Mouse (Mus musculus): ENCODE results near the gene Rab15. TPM values are rescaled to one million over a fixed set of nuclear protein-coding genes. Genes with fewer than 3 reads are reported as not detected.

Rab15 gene
- polyA plus RNA-seq, 1 experiment = 0.13 TPM

GRCm38 (mm10) chr12:76810491-76810890, 12.2 kb downstream of the Rab15 start:
- H3K79me2 ChIP-seq (ENCODE audit: control insufficient read depth, insufficient read depth) = no peaks in the 10 kb centered on the region
- H3K27me3 ChIP-seq (ENCODE audit: control insufficient read depth, insufficient read depth, insufficient read length) = peaks cover 15% of the 10 kb centered on the region
- TF ChIP-seq CEBPB (IDR thresholded peaks at IDR 0.05; ENCODE audit: insufficient read depth, poor library complexity, severe bottlenecking) = no peak
- no peak for TF ChIP-seq MAX (IDR thresholded peaks at IDR 0.05; ENCODE audit: low read depth)
- TF ChIP-seq E2F4 (IDR thresholded peaks at IDR 0.05; ENCODE audit: insufficient read depth) = no peak
- TF ChIP-seq MYOG (IDR thresholded peaks at IDR 0.05; ENCODE audit: control insufficient read depth in 1 of 3, insufficient read depth in 1 of 3, insufficient read length in 2 of 3, low read depth in 2 of 3) = no peak
- no peak for TF ChIP-seq POLR2AphosphoS2 (IDR thresholded peaks at IDR 0.05; ENCODE audit: insufficient read length, low read depth)
- no peak for TF ChIP-seq REST (IDR thresholded peaks at IDR 0.05; ENCODE audit: insufficient read depth, insufficient read length)
- no peak for TF ChIP-seq POLR2A (IDR thresholded peaks at IDR 0.05; ENCODE audit: insufficient read length, low read depth)
- no peak for TF ChIP-seq SRF (IDR thresholded peaks at IDR 0.05; ENCODE audit: control insufficient read depth, insufficient read length, low read depth)
- TF ChIP-seq MYOD1 (IDR thresholded peaks at IDR 0.05; ENCODE audit: control insufficient read depth in 1 of 3, insufficient read length in 2 of 3, low read depth in 2 of 3) = no peak
- TF ChIP-seq TCF12 (IDR thresholded peaks at IDR 0.05; ENCODE audit: insufficient read depth, poor library complexity, severe bottlenecking) = no peak
- no peak for TF ChIP-seq USF1 (IDR thresholded peaks at IDR 0.05; ENCODE audit: low read depth)
- TF ChIP-seq TCF3 (IDR thresholded peaks at IDR 0.05; ENCODE audit: insufficient read length, low read depth) = no peak

DNA sequence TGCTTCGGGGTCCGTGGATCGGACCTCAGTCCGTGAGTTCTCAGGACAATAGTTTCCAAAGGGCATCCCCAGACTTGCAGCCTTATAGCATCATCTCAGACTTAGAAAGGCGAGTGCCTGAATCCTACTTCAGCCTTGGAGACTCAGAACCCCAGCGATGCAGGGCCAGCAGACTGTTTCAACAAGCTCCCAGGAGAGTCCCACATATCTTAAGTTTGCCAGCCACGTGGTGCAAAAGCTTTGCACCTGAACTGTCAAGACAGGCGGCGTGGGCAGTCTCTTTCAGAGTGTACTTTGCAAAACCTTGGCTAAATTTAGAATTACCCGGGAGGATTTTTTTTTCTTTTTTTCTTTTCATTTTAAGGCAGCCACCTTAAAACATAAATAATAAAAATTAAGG, 14.9 kb downstream of the Rab15 start:
- no peak overlapping the region for H3K4me2 ChIP-seq (ENCODE audit: low read depth)
- no peaks in the 10 kb centered on the region for H3K79me2 ChIP-seq (ENCODE audit: control insufficient read depth, insufficient read depth)
- TF ChIP-seq MYOG (IDR thresholded peaks at IDR 0.05; ENCODE audit: control insufficient read depth in 1 of 3, insufficient read depth in 1 of 3, insufficient read length in 2 of 3, low read depth in 2 of 3) = no peak
- no peak for TF ChIP-seq CEBPB (IDR thresholded peaks at IDR 0.05; ENCODE audit: insufficient read depth, poor library complexity, severe bottlenecking)
- TF ChIP-seq POLR2AphosphoS2 (IDR thresholded peaks at IDR 0.05; ENCODE audit: insufficient read length, low read depth) = no peak
- TF ChIP-seq POLR2A (IDR thresholded peaks at IDR 0.05; ENCODE audit: insufficient read length, low read depth) = no peak
- TF ChIP-seq USF1 (IDR thresholded peaks at IDR 0.05; ENCODE audit: low read depth) = no peak
- no peak for TF ChIP-seq MYOD1 (IDR thresholded peaks at IDR 0.05; ENCODE audit: control insufficient read depth in 1 of 3, insufficient read length in 2 of 3, low read depth in 2 of 3)
- TF ChIP-seq TCF3 (IDR thresholded peaks at IDR 0.05; ENCODE audit: insufficient read length, low read depth) = no peak
- no peak for TF ChIP-seq E2F4 (IDR thresholded peaks at IDR 0.05; ENCODE audit: insufficient read depth)
- no peak for TF ChIP-seq MAX (IDR thresholded peaks at IDR 0.05; ENCODE audit: low read depth)
- TF ChIP-seq REST (IDR thresholded peaks at IDR 0.05; ENCODE audit: insufficient read depth, insufficient read length) = no peak
- TF ChIP-seq SRF (IDR thresholded peaks at IDR 0.05; ENCODE audit: control insufficient read depth, insufficient read length, low read depth) = no peak
- no peak for TF ChIP-seq TCF12 (IDR thresholded peaks at IDR 0.05; ENCODE audit: insufficient read depth, poor library complexity, severe bottlenecking)
- H3K36me3 ChIP-seq (ENCODE audit: control insufficient read depth, insufficient read depth) = no peaks in the 10 kb centered on the region
- H3K4me3 ChIP-seq = no peak overlapping the region
- no peak overlapping the region for H3ac ChIP-seq (ENCODE audit: control insufficient read depth, insufficient read length)
- peaks cover 11% of the 10 kb centered on the region for H3K27me3 ChIP-seq (ENCODE audit: control insufficient read depth, insufficient read depth, insufficient read length)

More at GRCm38 (mm10) chr12:76810491-76810890, 12.2 kb downstream of the Rab15 start:
- H3K4me2 ChIP-seq (ENCODE audit: low read depth) = no peak overlapping the region
- no peak overlapping the region for H3ac ChIP-seq (ENCODE audit: control insufficient read depth, insufficient read length)
- H3K36me3 ChIP-seq (ENCODE audit: control insufficient read depth, insufficient read depth) = no peaks in the 10 kb centered on the region
- H3K4me3 ChIP-seq = no peak overlapping the region

DNA sequence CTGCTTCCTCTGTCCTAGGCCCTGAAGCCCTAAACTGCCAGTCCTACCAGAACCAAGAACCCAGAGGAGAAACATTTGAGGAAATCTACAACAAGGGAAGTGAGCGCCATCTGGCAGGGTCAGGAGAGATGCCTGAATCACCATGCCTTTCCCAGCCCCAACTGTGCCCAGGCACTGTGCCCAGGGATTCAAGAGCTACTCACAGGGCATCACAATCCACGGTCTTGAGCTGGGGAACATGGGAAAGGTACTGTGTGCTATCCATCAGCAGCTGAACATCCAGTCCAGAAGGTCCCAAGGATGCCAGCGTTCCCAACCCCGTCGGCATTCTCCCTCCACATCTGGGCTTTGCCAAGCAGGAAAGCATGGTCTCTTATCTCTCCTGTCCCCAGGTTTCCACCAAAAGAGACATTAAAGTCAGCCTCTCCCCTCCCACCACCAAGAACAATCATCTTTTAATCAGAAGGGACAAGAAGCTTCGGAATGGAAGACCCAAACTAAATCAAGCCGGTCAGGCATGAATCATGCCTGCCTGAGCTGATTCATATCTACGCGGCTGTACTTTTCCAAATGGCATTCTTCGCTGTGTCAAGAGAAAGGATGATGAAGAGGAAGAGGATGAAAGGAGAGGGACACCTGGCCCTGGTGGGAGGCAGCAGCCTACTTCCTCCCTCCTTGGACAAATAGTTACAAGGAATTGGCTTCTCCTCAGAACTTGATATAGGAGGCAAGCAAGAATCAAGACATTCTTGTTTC, 17.5 kb downstream of the Rab15 start:
- Histone ChIP-seq H3K4me3 (no peak overlapping the region), H3K79me2 (ENCODE audit: control insufficient read depth, insufficient read depth) (no peaks in the 10 kb centered on the region)

GRCm38 (mm10) chr12:76803700-76804252, 18.9 kb downstream of the Rab15 start:
- H3K4me2 ChIP-seq (ENCODE audit: low read depth) = no peak overlapping the region
- H3K36me3 ChIP-seq (ENCODE audit: control insufficient read depth, insufficient read depth) = no peaks in the 10 kb centered on the region
- TF ChIP-seq USF1 (IDR thresholded peaks at IDR 0.05; ENCODE audit: low read depth) = no peak
- no peak for TF ChIP-seq SRF (IDR thresholded peaks at IDR 0.05; ENCODE audit: control insufficient read depth, insufficient read length, low read depth)
- no peak for TF ChIP-seq TCF12 (IDR thresholded peaks at IDR 0.05; ENCODE audit: insufficient read depth, poor library complexity, severe bottlenecking)
- no peak for TF ChIP-seq MYOG (IDR thresholded peaks at IDR 0.05; ENCODE audit: control insufficient read depth in 1 of 3, insufficient read depth in 1 of 3, insufficient read length in 2 of 3, low read depth in 2 of 3)
- TF ChIP-seq TCF3 (IDR thresholded peaks at IDR 0.05; ENCODE audit: insufficient read length, low read depth) = no peak
- no peak for TF ChIP-seq MYOD1 (IDR thresholded peaks at IDR 0.05; ENCODE audit: control insufficient read depth in 1 of 3, insufficient read length in 2 of 3, low read depth in 2 of 3)
- TF ChIP-seq CEBPB (IDR thresholded peaks at IDR 0.05; ENCODE audit: insufficient read depth, poor library complexity, severe bottlenecking) = no peak
- TF ChIP-seq MAX (IDR thresholded peaks at IDR 0.05; ENCODE audit: low read depth) = no peak
- TF ChIP-seq E2F4 (IDR thresholded peaks at IDR 0.05; ENCODE audit: insufficient read depth) = no peak
- H3ac ChIP-seq (ENCODE audit: control insufficient read depth, insufficient read length) = no peak overlapping the region
- H3K79me2 ChIP-seq (ENCODE audit: control insufficient read depth, insufficient read depth) = no peaks in the 10 kb centered on the region
- H3K4me3 ChIP-seq = no peak overlapping the region
- peaks cover 10% of the 10 kb centered on the region for H3K27me3 ChIP-seq (ENCODE audit: control insufficient read depth, insufficient read depth, insufficient read length)

More for the DNA sequence above, 17.5 kb downstream of the Rab15 start:
- TF ChIP-seq CEBPB (IDR thresholded peaks at IDR 0.05; ENCODE audit: insufficient read depth, poor library complexity, severe bottlenecking) = no peak
- TF ChIP-seq USF1 (IDR thresholded peaks at IDR 0.05; ENCODE audit: low read depth) = no peak
- TF ChIP-seq REST (IDR thresholded peaks at IDR 0.05; ENCODE audit: insufficient read depth, insufficient read length) = no peak
- no peak for TF ChIP-seq POLR2A (IDR thresholded peaks at IDR 0.05; ENCODE audit: insufficient read length, low read depth)
- no peak for TF ChIP-seq TCF3 (IDR thresholded peaks at IDR 0.05; ENCODE audit: insufficient read length, low read depth)
- TF ChIP-seq MAX (IDR thresholded peaks at IDR 0.05; ENCODE audit: low read depth) = no peak
- no peak for TF ChIP-seq POLR2AphosphoS2 (IDR thresholded peaks at IDR 0.05; ENCODE audit: insufficient read length, low read depth)
- no peak for TF ChIP-seq E2F4 (IDR thresholded peaks at IDR 0.05; ENCODE audit: insufficient read depth)
- Histone ChIP-seq H3ac (ENCODE audit: control insufficient read depth, insufficient read length) (no peak overlapping the region), H3K36me3 (ENCODE audit: control insufficient read depth, insufficient read depth) (no peaks in the 10 kb centered on the region), H3K27me3 (ENCODE audit: control insufficient read depth, insufficient read depth, insufficient read length) (peaks cover 4% of the 10 kb centered on the region), H3K4me2 (ENCODE audit: low read depth) (no peak overlapping the region)

Data from myocyte (in vitro differentiated cells).